In genomic region chr11:89097292-89097691, GRCm38 (mm10) we compare ENCODE assay signal across 7 mouse cellular contexts. TPM values are rescaled to one million over a fixed set of nuclear protein-coding genes. Genes with fewer than 3 reads are reported as not detected.
"Had no signal": no experiment of that assay in that cellular context is flagged by ENCODE, and none has a peak within 500 bp of the region (broad histone marks: within the 10 kb centered on the region; RNA-seq: fewer than 3 reads in every experiment).

No protein-coding gene starts in this region.

RNA-seq across cellular contexts. Expression of gene Gm525, which starts 23.7 kb away (rescaled TPM):
- total RNA-seq: neutrophil, adult 5-6 weeks had no signal
- polyA plus RNA-seq: neural tube, embryonic 12.5 days; neural tube, embryonic 13.5 days; neural tube, embryonic 14.5 days; neural tube, embryonic 15.5 days; small intestine, adult 2 months; spleen, adult 2 months had no signal
